Mouse (Mus musculus): ENCODE measurements at regions not wholly inside any gene's neighbourhood (a gene's known extent, or its start where the extent isn't known, plus 50 kb on each side); places are given as distances from the start of the nearest gene placed in this dataset.

GRCm38 (mm10) chr16:12359116-12359515, 375.2 kb downstream of the Shisa9 start:
- DNase-seq, result peak in 1 of 2 experiments; percentile 32

GRCm38 (mm10) chr16:12389545-12389944, 405.6 kb downstream of the Shisa9 start:
- DNase-seq, result no peak

GRCm38 (mm10) chr16:12435697-12436221, 451.8 kb downstream of the Shisa9 start:
- peak; percentile 5 to 21 for DNase-seq

- DNase-seq, result no peak
These were observed 454.7 kb downstream of the Shisa9 start for GRCm38 (mm10) chr16:12438622-12439021.

GRCm38 (mm10) chr16:12454791-12455190, 470.9 kb downstream of the Shisa9 start:
- no peak for DNase-seq
